Mouse (Mus musculus) E14TG2a.4 (cell line): ENCODE data around the gene Ufl1.

Experiments
- CTCF ChIP-seq: conservative IDR thresholded peaks from 2 replicates; pipeline ENCODE4 v1.5.1; 2014; ENCODE audit warnings: low read length
- POU5F1 ChIP-seq: IDR thresholded peaks from 2 replicates; pipeline ENCODE4 v1.6.1; 2014; ENCODE audit warnings: low read length, borderline replicate concordance

DNA sequence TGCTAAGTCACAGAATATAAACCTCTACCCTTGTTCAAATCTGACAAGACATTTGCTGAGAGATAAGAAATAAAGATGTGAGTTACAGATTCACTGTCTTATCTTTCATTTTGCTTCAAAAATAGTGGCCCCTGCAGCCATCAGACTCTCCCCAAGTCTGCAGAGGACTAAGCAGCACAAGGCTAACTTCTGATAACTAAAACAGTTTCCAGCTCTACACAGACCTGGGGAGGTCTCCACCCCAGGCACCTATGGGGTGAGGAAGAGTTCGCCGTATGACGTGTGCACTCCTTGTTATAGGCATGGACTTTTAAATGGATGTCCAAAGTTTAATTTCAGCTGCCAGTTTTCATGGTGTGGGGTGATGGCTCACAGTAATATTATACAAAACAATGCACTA lies 49.1 kb downstream of the Ufl1 start:
- TF ChIP-seq CTCF (no peak), POU5F1 (no peak)
